Mouse (Mus musculus): ENCODE data around the gene Rftn1.

The Rftn1 gene

GRCm38 (mm10) chr17:50201828-50202445, 11.5 kb upstream of the Rftn1 start:
- in situ Hi-C loops (cut with MboI, MseI) = no loop called here

- in situ Hi-C loops (cut with MboI, MseI) = loop anchor here (25.0 kb wide), 1 partner anchor 1787 kb away; the partner anchor contains the start of genes Nfya and Oard1
These were observed 8.8 kb upstream of the Rftn1 start for GRCm38 (mm10) chr17:50199075-50199850.

GRCm38 (mm10) chr17:50197572-50197971, 7.1 kb upstream of the Rftn1 start:
- in situ Hi-C loops (cut with MboI, MseI) = loop anchor here (25.0 kb wide), 1 partner anchor 1785 kb away; the partner anchor contains the start of genes Nfya and Oard1

- in situ Hi-C loops (cut with MboI, MseI) = loop anchor here (25.0 kb wide), 1 partner anchor 1784 kb away; the partner anchor contains the start of genes Nfya and Oard1
These were observed 5.7 kb upstream of the Rftn1 start for GRCm38 (mm10) chr17:50196005-50196672.

GRCm38 (mm10) chr17:50195399-50195798, 4.9 kb upstream of the Rftn1 start:
- in situ Hi-C loops (cut with MboI, MseI) = loop anchor here (25.0 kb wide), 1 partner anchor 1783 kb away; the partner anchor contains the start of genes Nfya and Oard1

GRCm38 (mm10) chr17:50194541-50194940, 4.1 kb upstream of the Rftn1 start:
- in situ Hi-C loops (cut with MboI, MseI) = loop anchor here (25.0 kb wide), 1 partner anchor 1782 kb away; the partner anchor contains the start of genes Nfya and Oard1

- in situ Hi-C loops (cut with MboI, MseI) = loop anchor here (25.0 kb wide), 1 partner anchor 1781 kb away; the partner anchor contains the start of genes Nfya and Oard1
These were observed 3.2 kb upstream of the Rftn1 start for GRCm38 (mm10) chr17:50193653-50194052.

- in situ Hi-C loops (cut with MboI, MseI) = loop anchor here (25.0 kb wide), 1 partner anchor 1780 kb away; the partner anchor contains the start of genes Nfya and Oard1
These were observed 2.0 kb upstream of the Rftn1 start for GRCm38 (mm10) chr17:50192376-50192940.

- in situ Hi-C loops (cut with MboI, MseI) = loop anchor here (25.0 kb wide), 1 partner anchor 1779 kb away; the partner anchor contains the start of genes Nfya and Oard1
These were observed 964 bp upstream of the Rftn1 start for GRCm38 (mm10) chr17:50191318-50191957.

- in situ Hi-C loops (cut with MboI, MseI) = loop anchor here (25.0 kb wide), 1 partner anchor 1777 kb away; the partner anchor contains the start of genes Nfya and Oard1
These were observed 977 bp downstream of the Rftn1 start for GRCm38 (mm10) chr17:50189381-50190012.

GRCm38 (mm10) chr17:50188662-50189345, 1.7 kb downstream of the Rftn1 start:
- in situ Hi-C loops (cut with MboI, MseI) = loop anchor here (25.0 kb wide), 1 partner anchor 1777 kb away; the partner anchor contains the start of genes Nfya and Oard1

- in situ Hi-C loops (cut with MboI, MseI) = loop anchor here (25.0 kb wide), 1 partner anchor 1773 kb away; the partner anchor contains the start of genes Nfya and Oard1
These were observed 4.9 kb downstream of the Rftn1 start for GRCm38 (mm10) chr17:50185616-50186015.

- in situ Hi-C loops (cut with MboI, MseI) = loop anchor here (25.0 kb wide), 1 partner anchor 1773 kb away; the partner anchor contains the start of genes Nfya and Oard1
These were observed 5.4 kb downstream of the Rftn1 start for GRCm38 (mm10) chr17:50185083-50185482.

- in situ Hi-C loops (cut with MboI, MseI) = loop anchor here (25.0 kb wide), 1 partner anchor 1772 kb away; the partner anchor contains the start of genes Nfya and Oard1
These were observed 6.0 kb downstream of the Rftn1 start for GRCm38 (mm10) chr17:50184217-50185038.

- in situ Hi-C loops (cut with MboI, MseI) = loop anchor here (25.0 kb wide), 1 partner anchor 1771 kb away; the partner anchor contains the start of genes Nfya and Oard1
These were observed 7.2 kb downstream of the Rftn1 start for GRCm38 (mm10) chr17:50183300-50183699.

- in situ Hi-C loops (cut with MboI, MseI) = loop anchor here (25.0 kb wide), 1 partner anchor 1770 kb away; the partner anchor contains the start of genes Nfya and Oard1
These were observed 7.9 kb downstream of the Rftn1 start for GRCm38 (mm10) chr17:50182542-50182951.

- in situ Hi-C loops (cut with MboI, MseI) = loop anchor here (25.0 kb wide), 1 partner anchor 1769 kb away; the partner anchor contains the start of genes Nfya and Oard1
These were observed 9.4 kb downstream of the Rftn1 start for GRCm38 (mm10) chr17:50180899-50181570.

All from regulatory T cell (primary cell).